Mouse (Mus musculus) olfactory bulb, adult 2 months (tissue): ENCODE results near the gene Ctla2a. TPM values are rescaled to one million over a fixed set of nuclear protein-coding genes. Genes with fewer than 3 reads are reported as not detected.
"Not testable (repeated sequence)": the region's sequence is repeated elsewhere in the genome, so short reads cannot be mapped to it uniquely, and the experiment has no call there.

ENCODE experiments used
- H3K27ac ChIP-seq: fragments of 200-500 bp; 2 replicates; pipeline ENCODE4 v1.5.1; 2012; ENCODE audit warnings: low read depth, low read length; ENCODE audit not compliant: insufficient read depth
- H3K4me1 ChIP-seq: fragments of 200-500 bp; 2 replicates; pipeline ENCODE4 v1.6.1; 2012; ENCODE audit warnings: low read length; ENCODE audit not compliant: control insufficient read depth, insufficient read depth
- H3K4me3 ChIP-seq: fragments of 200-500 bp; 2 replicates; pipeline ENCODE4 v1.5.1; 2012; ENCODE audit warnings: mild to moderate bottlenecking, low read depth, low read length, moderate library complexity; ENCODE audit not compliant: insufficient read depth
- CTCF ChIP-seq: fragments of 200-500 bp; IDR thresholded peaks from 2 replicates; pipeline ENCODE4 v1.5.1; 2012; ENCODE audit warnings: low read depth, mild to moderate bottlenecking, low read length, moderate library complexity; ENCODE audit not compliant: insufficient read depth
- POLR2A ChIP-seq: fragments of 200-500 bp; IDR thresholded peaks from 2 replicates; pipeline ENCODE4 v1.6.1; 2012; ENCODE audit warnings: mild to moderate bottlenecking, low read depth, low read length, moderate library complexity; ENCODE audit not compliant: insufficient read depth
- WGBS: fragments of 180-500 bp; shearing (Covaris S2); methylation state at CpG from one replicate; pipeline ENCODE4 v1.1.7; 2018; 5-methylcytosine and 5-hydroxymethylcytosine counted together
- polyA plus RNA-seq: library from polyadenylated mRNA; stranded (reverse); fragments of >200 nt; gene quantifications from 2 replicates; pipeline ENCODE4 v1.2.4, GENCODE M21; 2012; ENCODE audit warnings: low replicate concordance; ENCODE audit not compliant: missing spikeins, insufficient read depth, insufficient read length

Gene Ctla2a
- not detected in 2 replicates for polyA plus RNA-seq

DNA sequence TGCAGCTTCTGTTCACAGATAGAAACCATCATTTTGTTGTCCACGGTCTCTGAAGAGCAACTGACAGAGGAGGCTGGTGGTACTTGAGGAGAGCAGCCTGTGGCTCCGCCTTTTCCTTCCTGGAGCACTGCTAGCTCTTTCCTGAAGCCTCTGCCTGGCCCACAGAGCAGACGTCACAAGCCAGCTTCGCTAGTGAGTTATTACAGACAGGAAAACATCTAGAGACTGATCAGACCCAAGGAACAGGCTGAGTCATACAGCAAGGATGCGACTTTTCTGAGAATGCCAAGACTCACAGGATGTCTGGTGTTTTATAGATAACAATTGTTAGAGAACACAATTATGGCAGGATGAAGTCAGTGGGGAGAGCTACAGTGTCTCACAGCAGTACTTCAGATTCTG lies at the start of gene Ctla2a, which contains the start of gene Gm49391:
TSS of gene Ctla2a (minus strand) at position 126 of the 402 bp plus-strand sequence.
TSS of gene Gm49391 (minus strand) at position 72 of the 402 bp plus-strand sequence.
- H3K4me3 ChIP-seq: no peak within 1 kb of the TSS
- TF ChIP-seq CTCF (no peak), POLR2A (no peak)
- H3K4me1 ChIP-seq: no peaks in the 10 kb centered on the region
- WGBS: 68% methylated on average over 5 of the region's 5 CpGs
- H3K27ac ChIP-seq: no peak within 1 kb of the TSS

- WGBS: 72% methylated on average over 4 of the region's 4 CpGs
- H3K4me3 ChIP-seq, H3K27ac ChIP-seq, H3K4me1 ChIP-seq: not testable (repeated sequence)
These were observed 35.9 kb upstream of the Ctla2a start for GRCm38 (mm10) chr13:60972319-60972718.

- 20% methylated on average over 5 of the region's 5 CpGs for WGBS
- H3K27ac ChIP-seq, H3K4me3 ChIP-seq: not testable (repeated sequence)
These were observed 27.6 kb upstream of the Ctla2a start for GRCm38 (mm10) chr13:60963985-60964384.

GRCm38 (mm10) chr13:60961706-60962105 lies 25.3 kb upstream of the Ctla2a start:
- Histone ChIP-seq H3K4me1 (no peaks in the 10 kb centered on the region), H3K4me3 (no peak overlapping the region), H3K27ac (no peak overlapping the region)
- 69% methylated on average over 5 of the region's 5 CpGs for WGBS
- TF ChIP-seq CTCF (no peak), POLR2A (no peak)

More at GRCm38 (mm10) chr13:60963985-60964384, 27.6 kb upstream of the Ctla2a start:
- not testable (repeated sequence) for H3K4me1 ChIP-seq

DNA sequence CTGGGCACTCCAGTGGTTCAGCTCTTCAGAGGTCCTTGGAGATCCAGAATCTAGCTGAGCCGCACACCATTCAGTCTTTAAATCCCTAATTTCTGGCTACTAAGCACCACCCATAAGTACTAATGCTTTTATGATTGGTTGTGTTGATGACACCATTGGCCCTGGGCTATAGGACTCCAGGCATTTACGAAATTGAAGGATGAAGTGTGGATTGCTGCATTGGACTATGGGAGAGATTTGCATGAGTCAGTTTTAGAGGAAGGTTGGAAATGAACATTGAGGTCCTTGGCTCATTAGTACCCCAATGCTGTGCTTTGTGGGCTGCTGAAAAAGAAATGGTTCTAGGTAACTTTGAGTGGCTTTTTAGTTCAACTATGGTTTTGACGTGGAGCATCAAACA lies 5.5 kb upstream of the Ctla2a start, which contains the start of gene Tpbpa:
TSS of gene Tpbpa (minus strand) at position 101 of the 400 bp plus-strand sequence.
- 77% methylated on average over 3 of the region's 3 CpGs for WGBS
- H3K4me3 ChIP-seq, H3K4me1 ChIP-seq, H3K27ac ChIP-seq: not testable (repeated sequence)

DNA sequence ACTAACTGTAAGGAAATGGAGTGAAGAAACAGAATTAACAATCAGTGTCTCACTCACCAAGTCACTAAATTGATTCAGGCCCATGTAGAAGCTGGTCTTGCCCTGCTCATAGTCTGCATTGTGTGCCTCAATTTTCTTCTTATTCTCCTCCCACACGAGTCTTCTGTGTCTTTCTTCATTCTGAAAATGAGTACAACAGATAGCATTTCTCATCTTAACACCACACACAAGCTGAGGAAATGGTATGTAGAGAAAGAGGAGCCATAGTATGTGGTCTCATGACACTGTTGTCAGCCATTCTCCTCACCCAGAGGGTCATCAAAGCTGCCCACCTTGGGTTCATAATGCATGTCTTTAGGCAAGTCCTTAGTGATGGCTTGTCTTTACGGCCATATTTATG lies 935 bp downstream of the Ctla2a start, which contains the start of gene Gm49393:
TSS of gene Gm49393 (minus strand) at position 101 of the 400 bp plus-strand sequence.
- not testable (repeated sequence) for H3K4me1 ChIP-seq, H3K4me3 ChIP-seq, H3K27ac ChIP-seq
- WGBS: 67% methylated on average over 2 of the region's 2 CpGs

DNA sequence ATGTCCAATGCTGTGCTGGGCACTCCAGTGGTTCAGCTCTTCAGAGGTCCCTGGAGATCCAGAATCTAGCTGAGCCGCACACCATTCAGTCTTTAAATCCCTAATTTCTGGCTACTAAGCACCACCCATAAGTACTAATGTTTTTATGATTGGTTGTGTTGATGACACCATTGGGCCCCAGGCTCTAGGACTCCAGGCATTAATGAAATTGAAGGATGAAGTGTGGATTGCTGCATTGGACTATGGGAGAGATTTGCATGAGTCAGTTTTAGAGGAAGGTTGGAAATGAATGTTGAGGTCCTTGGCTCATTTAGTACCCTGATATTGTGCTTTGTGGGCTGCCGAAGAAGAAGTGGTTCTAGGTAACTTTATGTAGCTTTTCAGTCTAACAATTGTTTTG lies 31.6 kb downstream of the Ctla2a start, which contains the start of gene Tpbpb:
TSS of gene Tpbpb (minus strand) at position 101 of the 400 bp plus-strand sequence.
- H3K27ac ChIP-seq, H3K4me1 ChIP-seq, H3K4me3 ChIP-seq: not testable (repeated sequence)
- 88% methylated on average over 2 of the region's 2 CpGs for WGBS

DNA sequence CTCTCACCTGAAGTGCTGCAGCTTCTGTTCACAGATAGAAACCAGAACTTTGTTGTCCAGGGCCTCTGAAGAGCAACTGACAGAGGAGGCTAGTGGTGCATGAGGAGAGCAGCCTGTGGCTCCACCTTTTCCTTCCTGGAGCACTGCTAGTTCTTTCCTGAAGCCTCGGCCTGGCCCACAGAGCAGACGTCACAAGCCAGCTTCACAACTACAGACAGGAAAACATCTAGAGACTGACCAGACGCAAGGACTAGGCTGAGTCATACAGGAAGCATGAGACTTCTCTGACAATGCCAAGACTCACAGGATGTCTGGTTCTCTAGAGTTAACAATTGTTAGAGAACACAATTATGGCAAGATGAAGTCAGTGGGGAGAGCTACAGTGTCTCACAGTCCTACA lies 39.1 kb downstream of the Ctla2a start, which contains the start of gene Ctla2b:
TSS of gene Ctla2b (minus strand) at position 120 of the 400 bp plus-strand sequence.
- WGBS: 86% methylated on average over 3 of the region's 3 CpGs
- Histone ChIP-seq H3K4me1 (no peaks in the 10 kb centered on the region), H3K27ac (no peak within 1 kb of the TSS), H3K4me3 (no peak within 1 kb of the TSS)
- TF ChIP-seq POLR2A (no peak), CTCF (no peak)

DNA sequence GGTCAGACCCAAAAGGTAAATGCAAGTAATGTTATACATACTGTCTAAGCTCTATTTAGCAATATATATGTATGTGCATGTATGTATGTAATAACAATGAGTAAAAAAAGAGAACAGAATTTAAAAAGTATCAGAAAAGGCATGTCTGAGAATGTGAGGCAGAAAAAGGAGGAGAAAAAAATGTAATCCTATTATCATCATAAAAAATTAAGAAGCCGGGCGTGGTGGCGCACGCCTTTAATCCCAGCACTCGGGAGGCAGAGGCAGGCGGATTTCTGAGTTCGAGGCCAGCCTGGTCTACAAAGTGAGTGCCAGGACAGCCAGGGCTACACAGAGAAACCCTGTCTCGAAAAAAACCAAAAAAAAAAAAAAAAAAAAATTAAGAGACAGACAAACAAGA lies 39.6 kb downstream of the Ctla2a start, which contains the start of gene Gm49392:
TSS of gene Gm49392 (minus strand) at position 101 of the 400 bp plus-strand sequence.
- H3K4me1 ChIP-seq, H3K4me3 ChIP-seq, H3K27ac ChIP-seq: not testable (repeated sequence)
- WGBS: 82% methylated on average over 8 of the region's 8 CpGs

DNA sequence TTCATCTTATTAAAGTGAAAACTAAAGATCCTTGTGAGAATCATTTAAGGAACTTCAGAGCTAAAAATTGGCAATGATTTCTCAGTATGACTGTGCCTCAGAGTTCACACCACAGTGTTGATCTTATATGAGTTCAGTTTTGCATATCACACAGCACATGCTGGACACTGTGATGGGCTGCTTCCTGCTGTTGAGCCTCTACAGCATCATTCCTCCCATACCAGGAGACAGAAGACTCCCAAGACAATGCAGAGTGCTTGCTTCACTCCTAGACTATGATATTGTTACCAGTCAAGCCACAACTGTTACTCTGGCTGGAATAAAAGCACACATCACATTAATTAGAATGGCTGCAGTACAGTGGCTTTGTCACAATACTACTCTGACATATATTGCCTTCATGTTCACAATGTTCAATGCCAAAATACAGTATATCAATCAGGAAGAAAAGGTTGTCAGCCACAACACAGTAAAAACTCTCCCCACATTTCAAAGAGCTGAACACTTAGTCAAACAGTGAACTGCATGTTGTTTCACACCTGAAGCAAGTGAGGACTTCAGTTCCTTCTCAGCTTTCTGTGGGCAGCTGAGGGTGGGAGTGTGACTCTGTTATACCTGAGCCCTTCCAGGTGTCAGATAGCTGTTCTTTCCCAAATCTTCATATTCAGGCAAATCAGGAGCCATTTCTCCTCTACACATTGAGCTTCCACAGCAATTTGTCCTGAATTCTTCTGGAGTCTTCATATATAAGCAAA lies 40.8 kb downstream of the Ctla2a start:
- no peaks in the 10 kb centered on the region for H3K4me1 ChIP-seq
- H3K27ac ChIP-seq: no peak overlapping the region
- H3K4me3 ChIP-seq: no peak overlapping the region
- TF ChIP-seq CTCF: no peak
- TF ChIP-seq POLR2A: no peak
